Mouse (Mus musculus): ENCODE data around the gene Gm26992.

DNA sequence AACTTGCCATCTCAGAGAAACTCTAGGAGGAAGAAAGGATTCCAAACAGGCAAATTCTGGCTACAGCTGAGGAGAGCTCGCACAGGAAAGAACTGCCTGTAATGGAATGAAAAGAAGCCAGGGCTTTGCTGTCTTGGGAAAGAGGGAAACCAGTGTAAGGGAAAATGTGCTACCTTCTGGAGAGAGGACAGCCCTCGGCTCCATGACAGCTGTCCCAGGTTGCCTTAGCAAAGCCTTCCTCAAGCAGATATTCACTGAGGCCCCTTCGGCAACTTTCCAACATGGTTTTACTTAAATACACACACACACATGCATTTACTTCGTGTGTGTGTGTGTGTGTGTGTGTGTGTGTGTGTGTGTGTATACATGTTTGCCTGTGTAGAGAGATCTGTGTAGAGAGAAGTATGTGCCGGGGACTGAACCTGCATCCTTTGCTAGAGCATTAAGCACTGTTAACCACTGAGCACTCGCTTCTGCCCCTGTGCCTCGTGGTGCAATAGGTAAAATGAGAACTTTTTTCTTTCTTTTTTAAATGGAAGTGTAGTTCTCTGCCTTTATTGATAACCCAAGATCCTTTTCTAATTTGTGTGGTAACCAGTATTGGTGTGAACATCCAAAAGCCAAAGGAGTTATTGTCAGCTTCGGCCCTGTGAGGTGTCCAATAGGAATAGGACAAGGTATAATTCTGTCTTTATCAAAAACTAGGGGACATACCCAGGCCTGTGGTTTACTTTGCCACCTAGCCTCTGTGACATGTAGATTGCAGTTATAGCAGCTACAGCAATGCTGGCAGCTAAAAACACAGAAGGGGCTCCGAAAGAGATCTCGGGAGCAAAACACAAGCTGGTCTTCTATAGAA lies 70.8 kb downstream of the Gm26992 start:
- TF ChIP-seq POLR2A (IDR thresholded peaks at IDR 0.05; ENCODE audit: low read depth, low read length) (no peak; the same call in 1 of the 2 replicates), CTCF (IDR thresholded peaks at IDR 0.05; ENCODE audit: borderline replicate concordance, insufficient read depth, low read length) (no peak)

Measured in embryonic fibroblast, embryonic 13.5 days (primary cell).